Mouse (Mus musculus) forebrain, postnatal 0 days (tissue): ENCODE results near the gene Homer1. TPM values are rescaled to one million over a fixed set of nuclear protein-coding genes. Genes with fewer than 3 reads are reported as not detected.

Experiments
- ATAC-seq: fragments of 200-750 bp; cut with Nextera tagmentation; 2 replicates; pipeline ENCODE4 v1.8.0; 2017; ENCODE audit warnings: mild to moderate bottlenecking, moderate library complexity
- DNase-seq: peaks from one replicate; pipeline ENCODE4 v3.0.0-alpha.2; 2015
- H3K27ac ChIP-seq: fragments of 300-500 bp; sonication (generic); 2 replicates; pipeline ENCODE4 v1.5.1; 2014; ENCODE audit warnings: low read depth, mild to moderate bottlenecking, antibody characterized with exemption, low read length, moderate library complexity, mixed read lengths
- H3K27me3 ChIP-seq: fragments of 300-500 bp; sonication (generic); 2 replicates; pipeline ENCODE4 v1.6.1; 2014; ENCODE audit warnings: mild to moderate bottlenecking, low read length, mixed read lengths; ENCODE audit not compliant: insufficient read depth
- H3K36me3 ChIP-seq: fragments of 300-500 bp; sonication (generic); 2 replicates; pipeline ENCODE4 v1.6.1; 2014; ENCODE audit warnings: mild to moderate bottlenecking, moderate library complexity; ENCODE audit not compliant: insufficient read depth
- H3K4me1 ChIP-seq: fragments of 300-500 bp; sonication (generic); 2 replicates; pipeline ENCODE4 v1.6.1; 2014; ENCODE audit warnings: antibody characterized with exemption; ENCODE audit not compliant: insufficient read depth
- H3K4me2 ChIP-seq: fragments of 300-500 bp; sonication (generic); 2 replicates; pipeline ENCODE4 v1.6.1; 2014; ENCODE audit warnings: low read depth, mild to moderate bottlenecking, moderate library complexity
- H3K4me3 ChIP-seq: fragments of 300-500 bp; sonication (generic); 2 replicates; pipeline ENCODE4 v1.5.1; 2014; ENCODE audit warnings: low read depth, low read length, mixed read lengths
- H3K9ac ChIP-seq: fragments of 300-500 bp; sonication (generic); 2 replicates; pipeline ENCODE4 v1.6.1; 2014; ENCODE audit warnings: mild to moderate bottlenecking
- H3K9me3 ChIP-seq: fragments of 300-500 bp; sonication (generic); 2 replicates; pipeline ENCODE4 v1.6.1; 2016; ENCODE audit warnings: low read length
- CTCF ChIP-seq: sonication (generic); IDR thresholded peaks from 2 replicates; pipeline ENCODE4 v1.5.1; 2016; ENCODE audit warnings: antibody characterized with exemption, control low read depth, low read depth
- whole genome bisulfite sequencing: fragments of 180-500 bp; shearing (Covaris S2); extraction: QIAGEN DNeasy Blood & Tissue Kit; methylation state at CpG from one replicate; pipeline ENCODE4 v1.1.7; 2014; 5-methylcytosine and 5-hydroxymethylcytosine counted together
- polyA plus RNA-seq: library from polyadenylated mRNA; unstranded; fragments of >200 nt; fragmentation: Nextera tagmentation; extraction: Ambion mirVana; gene quantifications from 2 replicates; pipeline ENCODE4 v1.2.1, GENCODE M21; 2015
- total RNA-seq: library from RNA; depleted of rRNA; stranded (reverse); fragments of >200 nt; gene quantifications from 2 replicates; pipeline ENCODE4 v1.2.3, GENCODE M21; 2014

Gene Homer1
- total and polyA plus RNA-seq, 2 experiments from 2014 or later, result 14.8 to 102 TPM

DNA sequence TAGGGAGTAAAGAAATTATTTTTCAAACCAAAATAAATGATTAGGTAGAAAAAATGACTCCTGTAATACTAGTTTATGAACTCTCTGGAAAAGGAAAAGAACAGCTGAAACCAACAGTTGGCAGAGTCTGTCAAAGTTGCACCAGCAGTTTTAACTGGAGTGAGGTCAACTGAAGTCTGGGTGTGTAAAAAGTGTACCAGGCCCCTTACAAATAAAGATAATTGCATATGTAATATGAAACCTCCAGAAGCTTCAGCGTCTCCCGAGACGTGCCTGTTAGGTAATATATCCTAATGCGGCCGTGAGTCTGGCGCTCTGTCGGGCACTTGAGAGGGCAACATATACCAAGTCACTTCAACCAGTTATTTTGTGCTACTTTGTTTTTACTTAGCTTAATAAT lies 8.3 kb downstream of the Homer1 start:
- no peak for DNase-seq
- no peak for TF ChIP-seq CTCF

DNA sequence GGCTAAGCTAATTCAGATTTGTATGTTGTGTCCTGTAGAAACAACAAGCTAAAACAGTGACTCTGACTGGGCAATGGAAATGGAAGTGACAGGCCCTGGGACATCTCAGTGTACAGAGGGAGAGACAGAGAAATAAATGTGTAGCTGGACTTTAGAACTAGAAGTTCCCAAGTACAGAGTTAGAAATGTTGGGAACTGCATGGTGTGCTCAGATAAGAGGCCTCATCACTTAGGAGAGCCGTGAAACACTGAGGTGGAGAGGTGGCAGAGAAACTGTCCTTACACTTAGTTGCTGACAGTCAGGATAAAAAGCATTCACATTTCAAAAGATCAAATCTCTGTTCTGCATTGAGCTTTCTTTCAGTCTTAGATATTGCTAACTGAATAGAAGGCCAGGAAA lies 9.9 kb downstream of the Homer1 start:
- H3K4me2 ChIP-seq, result peak overlapping the region; percentile 29

More for the DNA sequence above, 8.3 kb downstream of the Homer1 start:
- H3K4me3 ChIP-seq, result peak overlapping the region; percentile 26
- no peaks in the 10 kb centered on the region for H3K36me3 ChIP-seq
- H3K27me3 ChIP-seq, result no peaks in the 10 kb centered on the region
- no peak overlapping the region for H3K9ac ChIP-seq
- H3K4me2 ChIP-seq, result peak overlapping the region; percentile 75
- peaks cover 23% of the 10 kb centered on the region; the same call in 1 of the 2 replicates for H3K4me1 ChIP-seq
- ATAC-seq, result no peak
- no peaks in the 10 kb centered on the region for H3K9me3 ChIP-seq
- no peak overlapping the region for H3K27ac ChIP-seq
- WGBS, result 36% methylated on average over 7 of the region's 7 CpGs

DNA sequence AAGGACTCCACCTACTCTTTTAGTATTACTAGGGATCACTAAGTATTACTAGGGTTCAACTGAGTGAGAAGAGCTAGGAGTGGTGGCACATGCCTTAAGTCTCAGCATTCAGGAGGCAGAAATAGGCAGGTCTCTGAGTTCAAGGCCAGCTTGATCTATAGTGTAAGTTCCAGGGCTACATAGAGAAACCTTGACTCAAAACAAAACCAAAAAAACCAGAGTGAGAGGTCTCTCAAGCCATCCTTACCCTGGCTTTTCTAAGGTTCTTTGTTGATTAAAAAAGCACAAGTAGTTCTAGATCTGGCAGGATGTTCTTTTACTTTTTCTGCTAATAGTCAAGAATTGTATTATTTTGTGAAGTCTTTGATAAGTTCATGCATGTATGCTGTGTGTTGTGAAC lies 13.1 kb downstream of the Homer1 start:
- DNase-seq, result no peak

More for the DNA sequence above, 9.9 kb downstream of the Homer1 start:
- Histone ChIP-seq H3K4me3 (no peak overlapping the region; the same call in 1 of the 2 replicates), H3K27ac (no peak overlapping the region), H3K27me3 (no peaks in the 10 kb centered on the region), H3K9me3 (no peaks in the 10 kb centered on the region), H3K36me3 (no peaks in the 10 kb centered on the region), H3K9ac (no peak overlapping the region), H3K4me1 (peaks cover 23% of the 10 kb centered on the region; the same call in 1 of the 2 replicates)
- WGBS, result 62% methylated on average over 1 of the region's 1 CpGs
- ATAC-seq (no peak), DNase-seq (no peak)
- no peak for TF ChIP-seq CTCF

GRCm38 (mm10) chr13:93314322-93314721 lies 14.9 kb downstream of the Homer1 start:
- 78% methylated on average over 4 of the region's 4 CpGs for WGBS
- 0 out of 2 replicates have a peak, but pooled peaks have one; percentile 45 for ATAC-seq
- no peak overlapping the region for H3K9ac ChIP-seq

More for the DNA sequence above, 13.1 kb downstream of the Homer1 start:
- no peak for ATAC-seq
- Histone ChIP-seq H3K4me2 (no peak overlapping the region), H3K36me3 (no peaks in the 10 kb centered on the region), H3K27ac (no peak overlapping the region), H3K4me3 (no peak overlapping the region), H3K9me3 (no peaks in the 10 kb centered on the region), H3K9ac (no peak overlapping the region), H3K27me3 (no peaks in the 10 kb centered on the region), H3K4me1 (peaks cover 16% of the 10 kb centered on the region; the same call in 1 of the 2 replicates)
- no peak for TF ChIP-seq CTCF

DNA sequence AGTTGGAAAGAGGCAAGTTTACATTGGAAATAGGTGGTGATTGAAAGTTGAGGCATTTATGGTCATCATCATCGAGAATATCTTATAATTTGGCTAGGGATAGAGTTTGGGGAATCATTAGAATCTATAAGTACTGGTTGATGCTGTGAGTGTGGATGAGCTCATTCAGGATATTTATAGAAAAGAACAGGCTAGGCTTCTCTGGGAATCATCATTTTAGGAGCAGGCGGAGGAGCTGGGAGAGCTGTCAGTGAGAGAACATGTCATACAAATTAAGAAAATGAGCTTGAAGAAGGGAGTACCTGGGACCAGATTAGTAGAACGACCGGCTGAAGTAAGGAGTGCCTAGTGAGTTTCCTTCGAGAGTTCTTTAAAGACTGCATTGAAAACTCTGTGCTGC lies 20.7 kb downstream of the Homer1 start:
- 77% methylated on average over 5 of the region's 5 CpGs for WGBS
- H3K27me3 ChIP-seq, result no peaks in the 10 kb centered on the region

More at GRCm38 (mm10) chr13:93314322-93314721, 14.9 kb downstream of the Homer1 start:
- H3K27ac ChIP-seq, result no peak overlapping the region
- no peak overlapping the region for H3K4me3 ChIP-seq
- H3K4me1 ChIP-seq, result 0 out of 2 replicates have a peak, but pooled peaks cover 3% of the 10 kb centered on the region
- no peaks in the 10 kb centered on the region for H3K36me3 ChIP-seq
- H3K27me3 ChIP-seq, result no peaks in the 10 kb centered on the region
- peak; percentile 26 for DNase-seq
- TF ChIP-seq CTCF, result peak; percentile 40
- no peaks in the 10 kb centered on the region for H3K9me3 ChIP-seq
- H3K4me2 ChIP-seq, result no peak overlapping the region

GRCm38 (mm10) chr13:93326326-93326725 lies 26.9 kb downstream of the Homer1 start:
- no peaks in the 10 kb centered on the region for H3K9me3 ChIP-seq
- no peak for ATAC-seq
- whole genome bisulfite sequencing, result 82% methylated on average over 3 of the region's 3 CpGs
- H3K4me2 ChIP-seq, result no peak overlapping the region
- H3K27ac ChIP-seq, result no peak overlapping the region
- no peak overlapping the region for H3K9ac ChIP-seq
- no peak for TF ChIP-seq CTCF
- H3K27me3 ChIP-seq, result no peaks in the 10 kb centered on the region
- no peak for DNase-seq
- no peak overlapping the region for H3K4me3 ChIP-seq
- no peaks in the 10 kb centered on the region for H3K4me1 ChIP-seq
- no peaks in the 10 kb centered on the region for H3K36me3 ChIP-seq

More for the DNA sequence above, 20.7 kb downstream of the Homer1 start:
- no peaks in the 10 kb centered on the region for H3K9me3 ChIP-seq
- H3K4me1 ChIP-seq, result no peaks in the 10 kb centered on the region
- H3K4me2 ChIP-seq, result no peak overlapping the region
- no peak overlapping the region for H3K4me3 ChIP-seq
- DNase-seq, result no peak
- no peak for ATAC-seq
- TF ChIP-seq CTCF, result no peak
- no peak overlapping the region for H3K27ac ChIP-seq
- H3K9ac ChIP-seq, result no peak overlapping the region
- no peaks in the 10 kb centered on the region for H3K36me3 ChIP-seq

DNA sequence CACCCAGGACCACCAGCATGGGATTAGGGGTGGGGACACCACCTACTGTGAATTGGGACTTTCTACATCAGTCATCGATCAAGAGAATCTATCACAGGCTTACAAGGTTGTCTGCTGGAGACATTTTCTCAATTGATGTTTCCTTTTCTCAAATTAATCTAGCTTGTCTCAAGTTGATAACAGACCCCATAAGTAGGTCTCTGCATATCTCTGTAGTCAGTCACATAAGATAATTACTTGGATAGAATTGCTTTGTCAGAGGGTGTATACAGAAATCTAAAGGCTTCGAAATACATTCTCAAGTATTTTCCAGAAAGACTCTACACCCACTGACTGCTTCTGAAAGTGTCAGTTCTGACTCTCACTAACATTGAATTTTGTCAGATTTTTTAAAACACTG lies 32.3 kb downstream of the Homer1 start:
- H3K4me2 ChIP-seq, result no peak overlapping the region
- DNase-seq, result no peak
- no peak overlapping the region for H3K27ac ChIP-seq
- no peak for TF ChIP-seq CTCF
- H3K4me3 ChIP-seq, result no peak overlapping the region
- ATAC-seq, result no peak
- H3K36me3 ChIP-seq, result no peaks in the 10 kb centered on the region
- no peaks in the 10 kb centered on the region for H3K27me3 ChIP-seq
- H3K9me3 ChIP-seq, result no peaks in the 10 kb centered on the region
- 82% methylated on average over 2 of the region's 2 CpGs for WGBS
- no peak overlapping the region for H3K9ac ChIP-seq
- H3K4me1 ChIP-seq, result no peaks in the 10 kb centered on the region

GRCm38 (mm10) chr13:93332491-93332890 lies 33.1 kb downstream of the Homer1 start:
- no peak for TF ChIP-seq CTCF
- Histone ChIP-seq H3K27me3 (no peaks in the 10 kb centered on the region), H3K36me3 (no peaks in the 10 kb centered on the region), H3K4me1 (no peaks in the 10 kb centered on the region), H3K27ac (no peak overlapping the region), H3K9me3 (no peaks in the 10 kb centered on the region), H3K9ac (no peak overlapping the region), H3K4me3 (no peak overlapping the region), H3K4me2 (no peak overlapping the region)
- no peak for DNase-seq
- WGBS, result 97% methylated on average over 13 of the region's 13 CpGs
- ATAC-seq, result no peak
